Mouse (Mus musculus) heart, adult 2 months (tissue): ENCODE results near the gene Wnt2b.

Experiments used
- CTCF ChIP-seq: fragments of 200-600 bp; IDR thresholded peaks from 2 replicates; pipeline ENCODE4 v1.8.1; 2022; ENCODE audit warnings: antibody characterized with exemption, mild to moderate bottlenecking, moderate library complexity
- EP300 ChIP-seq: fragments of 200-500 bp; IDR thresholded peaks from 2 replicates; pipeline ENCODE4 v1.6.1; 2011; ENCODE audit warnings: low read depth, low read length, control low read depth; ENCODE audit not compliant: insufficient read depth

DNA sequence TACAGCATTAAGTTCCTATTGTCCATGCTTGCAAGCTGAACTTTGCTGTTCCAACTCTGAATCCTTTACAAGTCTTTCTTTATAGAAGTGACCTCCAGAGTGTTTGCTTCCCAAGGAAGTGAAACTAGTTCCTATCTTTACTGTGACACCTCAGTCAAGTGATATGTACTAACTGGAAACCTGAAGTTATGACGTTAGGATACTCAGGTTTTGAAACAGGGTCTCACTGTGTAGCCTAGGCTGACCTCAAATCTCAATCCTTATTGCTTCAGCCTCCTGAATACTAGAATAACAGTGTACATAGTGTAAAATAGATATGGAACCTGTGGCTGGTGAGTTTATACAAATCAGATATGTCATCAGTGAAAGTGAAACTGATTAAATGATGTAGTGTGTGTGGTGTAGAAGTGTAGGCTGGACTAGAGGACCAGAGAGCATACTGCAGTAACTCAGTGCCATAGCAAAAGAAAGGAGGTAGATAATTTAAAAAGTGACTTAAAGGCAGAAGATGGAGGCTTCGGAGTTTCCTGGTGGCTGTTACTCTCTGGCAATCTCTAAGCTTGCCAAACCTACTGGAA is 23.9 kb downstream of the Wnt2b start:
- TF ChIP-seq EP300 (no peak), CTCF (no peak)
